Mouse (Mus musculus): Measurements from ENCODE around the gene Ndn.

The Ndn gene

GRCm38 (mm10) chr7:62346269-62346668 lies at the start of gene Ndn:
Ndn (plus strand) TSS chr7:62346569.
- no peak for DNase-seq (ENCODE audit: low spot score)

GRCm38 (mm10) chr7:62302451-62302850 lies 43.9 kb upstream of the Ndn start:
- DNase-seq (ENCODE audit: low spot score) = no peak

- DNase-seq (ENCODE audit: low spot score) = peak; percentile 31
Observed at GRCm38 (mm10) chr7:62306896-62307614, 39.3 kb upstream of the Ndn start.

- DNase-seq (ENCODE audit: low spot score) = no peak
Observed at GRCm38 (mm10) chr7:62316793-62317192, 29.6 kb upstream of the Ndn start.

- DNase-seq (ENCODE audit: low spot score) = no peak
Observed at GRCm38 (mm10) chr7:62345411-62345810, 958 bp upstream of the Ndn start.

GRCm38 (mm10) chr7:62348106-62348803 lies 1.9 kb downstream of the Ndn start:
- DNase-seq (ENCODE audit: low spot score) = no peak

GRCm38 (mm10) chr7:62348804-62349190 lies 2.4 kb downstream of the Ndn start:
- DNase-seq (ENCODE audit: low spot score) = no peak

- peak; percentile 51 for DNase-seq (ENCODE audit: low spot score)
Observed at GRCm38 (mm10) chr7:62351266-62351665, 4.9 kb downstream of the Ndn start.

GRCm38 (mm10) chr7:62365039-62365636 lies 18.8 kb downstream of the Ndn start:
- peak; percentile 50 for DNase-seq (ENCODE audit: low spot score)

- no peak for DNase-seq (ENCODE audit: low spot score)
Observed at GRCm38 (mm10) chr7:62366730-62367129, 20.4 kb downstream of the Ndn start.

- DNase-seq (ENCODE audit: low spot score) = peak; percentile 69
Observed at GRCm38 (mm10) chr7:62375658-62376057, 29.3 kb downstream of the Ndn start.

GRCm38 (mm10) chr7:62376510-62377304 lies 30.3 kb downstream of the Ndn start, which contains the start of gene Magel2:
Magel2 (plus strand) TSS chr7:62377010.
- DNase-seq (ENCODE audit: low spot score) = peak; percentile 67

- peak; percentile 69 for DNase-seq (ENCODE audit: low spot score)
Observed at GRCm38 (mm10) chr7:62377313-62377712, 30.9 kb downstream of the Ndn start.

GRCm38 (mm10) chr7:62378529-62378928 lies 32.2 kb downstream of the Ndn start:
- DNase-seq (ENCODE audit: low spot score) = no peak

- peak; percentile 70 for DNase-seq (ENCODE audit: low spot score)
Observed at GRCm38 (mm10) chr7:62382391-62382790, 36.0 kb downstream of the Ndn start.

GRCm38 (mm10) chr7:62388291-62388690 lies 41.9 kb downstream of the Ndn start:
- peak; percentile 41 for DNase-seq (ENCODE audit: low spot score)

GRCm38 (mm10) chr7:62392202-62392601 lies 45.8 kb downstream of the Ndn start:
- no peak for DNase-seq (ENCODE audit: low spot score)
